Mouse (Mus musculus): Measurements from ENCODE around the gene Btbd16.
A peak's percentile ranks its signal among the peaks of the same experiment; 100 is the strongest.

Btbd16 gene

DNA sequence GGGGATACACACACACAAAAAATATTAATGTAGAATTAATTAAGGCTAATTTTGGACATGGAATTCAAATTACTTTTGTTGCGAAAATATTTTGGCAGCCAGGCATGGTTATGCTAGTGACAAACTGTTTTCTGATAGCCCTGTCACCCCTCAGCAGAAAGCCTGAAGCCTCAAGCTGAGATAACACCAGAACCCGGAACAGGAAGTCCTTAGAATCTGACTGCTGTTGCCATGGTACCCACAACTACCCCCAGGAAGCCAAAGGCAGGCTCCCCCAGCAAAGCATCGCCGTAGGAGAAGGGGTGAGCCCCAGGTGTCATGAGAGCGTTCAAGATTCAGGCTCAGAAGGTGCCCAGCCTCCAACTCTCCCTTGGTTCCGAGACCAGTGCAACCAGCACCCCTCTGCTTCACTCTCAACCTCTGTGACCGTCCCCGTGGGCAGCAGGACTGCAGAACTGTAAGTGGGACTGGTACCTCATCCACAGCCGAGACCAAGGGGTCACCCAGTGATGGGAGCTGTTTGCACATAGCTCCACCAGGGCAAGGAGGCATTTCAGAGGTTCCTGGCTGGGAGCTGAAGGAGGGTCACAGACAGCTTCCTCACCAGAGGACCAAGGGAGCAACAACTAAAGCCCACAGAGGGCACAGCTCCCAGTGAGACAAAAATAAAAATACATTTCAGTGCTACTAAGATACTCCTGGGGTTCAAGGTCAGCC is at the start of gene Btbd16:
Gene Btbd16 (plus strand): TSS at position 156 of the 717 bp plus-strand sequence.
- no peak for DNase-seq (ENCODE audit: low spot score)

DNA sequence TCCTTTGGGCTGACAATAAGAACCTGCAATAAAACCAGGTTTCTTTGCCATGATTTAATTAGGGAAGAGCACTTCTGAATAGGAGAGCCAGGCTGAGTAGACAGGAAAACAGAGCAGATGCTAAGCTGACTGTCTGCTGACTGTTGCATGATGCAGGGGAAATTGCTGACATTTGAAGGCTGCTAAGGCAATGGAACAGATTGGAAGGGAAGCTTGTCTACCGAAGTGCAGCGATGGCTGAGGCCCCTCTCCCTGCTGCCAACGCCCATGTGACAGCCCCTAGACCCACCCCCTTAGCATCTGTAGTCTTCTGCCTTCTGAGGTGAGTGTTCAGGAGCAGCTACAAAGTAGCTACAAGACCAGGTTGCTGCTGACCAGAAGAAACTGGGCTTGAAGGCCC is 47.7 kb upstream of the Btbd16 start:
- DNase-seq (ENCODE audit: low spot score): no peak

DNA sequence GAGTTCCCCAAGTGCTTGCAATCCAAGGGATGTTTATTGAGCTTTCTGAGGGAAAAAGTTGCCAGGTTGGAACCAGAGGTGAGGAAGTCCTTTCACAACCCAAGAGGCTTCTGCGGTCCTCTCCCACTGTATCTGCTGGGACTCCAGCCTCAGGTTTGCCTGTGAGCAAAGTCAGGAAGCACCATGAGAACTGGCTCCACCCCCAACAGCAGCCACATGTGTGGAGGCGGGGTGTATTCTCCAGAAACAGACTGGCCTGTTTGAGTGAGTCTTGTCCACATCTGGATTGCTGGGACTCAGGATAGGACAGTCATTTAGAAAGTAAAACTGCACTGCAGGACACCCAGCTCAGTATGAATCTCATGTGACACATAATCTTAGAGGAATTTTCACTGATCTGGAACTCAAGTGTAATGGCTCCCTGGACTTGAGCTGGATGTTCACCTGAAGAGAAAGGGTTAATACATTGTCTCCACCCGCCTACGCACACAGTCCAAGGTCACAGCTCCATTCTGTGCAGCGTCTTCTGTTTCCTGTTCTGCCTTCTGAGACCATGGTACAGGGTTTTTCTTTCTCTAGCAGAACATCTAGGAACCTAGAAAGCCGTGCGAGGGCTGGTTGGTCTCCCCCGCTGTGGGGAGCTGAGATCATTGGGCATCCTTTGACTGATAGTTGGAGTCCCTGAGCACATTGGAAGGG is 47.0 kb upstream of the Btbd16 start:
- no peak for DNase-seq (ENCODE audit: low spot score)

GRCm38 (mm10) chr7:130727560-130727959 is 46.3 kb upstream of the Btbd16 start:
- DNase-seq (ENCODE audit: low spot score): no peak

DNA sequence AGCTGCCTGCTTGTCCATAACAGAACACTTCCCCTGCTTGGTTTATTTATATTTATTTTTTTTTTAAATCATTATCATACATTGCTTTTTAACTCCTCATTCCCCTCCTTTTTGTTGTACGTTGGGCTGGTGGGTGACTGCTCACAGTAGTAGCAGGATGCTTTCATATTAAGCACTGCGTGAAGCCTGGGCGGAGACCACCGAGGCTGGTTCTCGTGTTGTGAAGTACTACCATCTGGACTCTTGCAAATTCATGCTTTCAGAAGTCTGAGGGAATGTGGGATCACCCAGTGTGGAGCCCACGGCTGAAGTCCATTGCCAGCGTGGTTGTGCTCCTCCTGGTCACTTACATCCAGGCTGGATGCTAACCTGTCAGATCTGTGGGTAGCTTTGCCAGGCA is 42.1 kb upstream of the Btbd16 start:
- DNase-seq (ENCODE audit: low spot score): no peak

- DNase-seq (ENCODE audit: low spot score): no peak
Measured at GRCm38 (mm10) chr7:130732908-130733307, 41.0 kb upstream of the Btbd16 start.

DNA sequence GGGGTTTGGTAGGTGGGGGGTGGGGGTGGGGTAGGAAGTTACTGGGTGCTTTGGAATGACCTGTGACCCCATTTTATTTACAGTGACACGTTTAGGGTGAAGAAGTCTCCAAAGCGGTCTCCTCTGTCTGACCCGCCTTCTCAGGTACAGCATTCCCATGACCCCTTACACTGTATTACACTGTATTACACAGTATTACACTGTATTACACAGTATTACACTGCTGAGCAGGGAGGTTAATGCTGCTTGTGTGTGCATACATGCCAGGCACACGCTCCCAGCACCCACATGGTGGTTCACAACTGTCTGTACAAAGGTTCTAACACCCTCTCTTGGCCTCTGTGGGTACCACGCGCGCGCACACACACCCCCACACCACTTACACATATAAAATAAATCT is 40.4 kb upstream of the Btbd16 start:
- DNase-seq (ENCODE audit: low spot score): no peak

- DNase-seq (ENCODE audit: low spot score): no peak
Measured at GRCm38 (mm10) chr7:130734195-130734787, 39.6 kb upstream of the Btbd16 start.

- no peak for DNase-seq (ENCODE audit: low spot score)
Measured at GRCm38 (mm10) chr7:130741099-130741498, 32.8 kb upstream of the Btbd16 start.

DNA sequence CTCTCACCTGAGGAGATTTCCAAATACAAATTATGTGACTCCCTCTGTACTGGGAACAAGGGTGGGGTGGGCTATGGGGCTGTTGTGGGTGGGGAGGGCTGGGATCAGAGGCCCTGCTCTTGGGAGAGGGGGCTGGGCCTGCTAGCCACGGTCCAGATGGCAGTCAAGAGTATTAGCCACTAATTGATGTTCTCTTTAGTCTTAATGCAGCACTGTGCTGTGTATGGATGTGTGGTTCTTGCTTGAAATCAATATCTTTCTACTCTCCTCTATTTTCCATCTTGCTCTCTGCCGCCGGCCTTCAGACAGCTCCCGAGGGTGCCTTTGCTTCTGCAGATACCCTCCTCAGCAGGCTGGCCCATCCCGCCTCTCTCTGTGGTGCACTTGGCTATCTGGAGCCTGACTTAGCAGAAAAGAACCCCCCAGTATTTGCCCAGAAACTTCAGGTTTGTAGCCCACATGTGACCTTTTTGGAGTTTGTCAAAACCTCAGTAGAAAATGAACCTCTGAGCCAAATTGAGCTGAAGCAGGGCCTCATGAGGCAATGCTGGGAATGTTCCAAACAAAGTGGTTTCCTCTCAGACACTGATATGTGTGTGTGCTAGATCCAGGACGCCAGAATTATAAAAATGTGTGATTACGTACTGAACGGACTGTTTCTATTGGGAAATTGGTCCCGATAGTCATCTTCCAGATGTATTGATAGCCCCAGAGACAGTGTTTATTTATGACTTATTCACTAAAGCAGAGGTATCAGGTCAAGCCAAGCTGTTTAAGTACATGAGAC is 30.4 kb upstream of the Btbd16 start:
- DNase-seq (ENCODE audit: low spot score): no peak

DNA sequence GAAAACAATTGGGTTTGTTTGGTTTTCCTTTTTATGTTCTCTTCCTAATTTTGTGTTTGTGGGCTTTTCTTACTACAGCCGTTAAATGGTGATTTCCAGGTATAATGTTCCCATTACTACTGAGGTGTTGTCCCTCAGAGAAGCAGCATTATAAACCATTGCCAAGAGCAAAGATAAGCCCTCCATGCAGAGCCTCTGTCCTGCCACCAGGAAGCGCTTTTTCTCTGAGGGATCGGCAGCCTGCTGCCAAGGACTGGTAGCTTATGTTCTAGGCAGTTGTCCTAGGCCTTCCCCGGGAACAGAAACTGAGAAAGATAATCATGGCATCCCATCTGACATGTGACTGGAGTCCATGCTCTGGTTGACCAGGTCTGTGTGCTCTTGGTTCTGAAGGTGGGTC is 24.7 kb upstream of the Btbd16 start:
- no peak for DNase-seq (ENCODE audit: low spot score)

DNA sequence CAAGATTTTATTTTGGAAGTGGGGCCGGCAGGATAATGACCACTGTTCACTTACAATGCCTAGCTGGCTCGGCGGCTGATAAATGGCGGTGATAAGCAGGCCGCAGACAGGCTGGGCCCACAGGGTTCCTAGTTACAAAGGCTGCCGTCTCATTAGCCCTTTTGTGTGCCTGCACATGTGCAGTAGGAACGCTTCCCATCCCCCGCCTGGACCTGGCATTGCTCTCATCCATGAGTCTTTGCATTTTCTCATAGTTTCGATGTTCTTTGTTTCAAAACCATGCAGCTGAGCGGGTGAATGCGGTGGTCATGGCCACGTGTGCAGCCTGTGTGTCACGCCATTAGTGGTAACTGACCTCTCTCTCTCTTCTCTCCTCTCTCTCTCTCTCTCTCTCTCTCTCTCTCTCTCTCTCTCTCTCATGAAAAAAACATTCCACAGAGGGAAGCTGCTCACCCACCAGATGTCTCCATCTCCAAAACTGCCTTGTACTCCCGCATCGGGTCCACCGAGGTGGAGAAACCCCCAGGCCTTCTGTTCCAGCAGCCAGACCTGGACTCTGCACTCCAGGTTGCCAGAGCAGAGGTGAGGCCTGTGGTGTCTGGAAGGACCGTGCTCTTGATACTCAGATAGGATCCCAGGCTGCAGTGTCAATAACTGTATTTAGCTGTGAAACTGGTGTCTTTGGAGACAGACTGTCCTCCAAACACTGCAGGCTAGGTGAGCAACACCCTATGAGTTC is 22.9 kb upstream of the Btbd16 start:
- peak; percentile 88 for DNase-seq (ENCODE audit: low spot score)

DNA sequence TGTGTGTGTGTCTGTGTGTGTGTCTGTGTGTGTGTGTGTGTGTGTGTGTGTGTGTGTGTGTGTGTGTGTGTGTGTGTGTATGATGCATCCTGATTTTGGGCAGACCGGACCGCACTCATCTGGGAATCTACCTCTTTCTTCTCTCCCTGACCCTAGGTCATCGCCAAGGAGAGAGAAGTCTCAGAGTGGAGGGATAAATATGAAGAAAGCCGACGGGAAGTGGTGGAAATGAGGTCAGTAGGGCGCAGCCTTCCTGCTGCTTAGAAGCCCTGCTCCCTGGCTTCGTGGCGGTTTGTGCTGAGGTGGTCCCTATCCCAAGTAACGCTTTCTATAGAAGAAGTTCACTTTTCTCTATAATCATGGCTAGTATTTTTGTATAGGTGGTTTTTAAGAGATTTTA is 22.2 kb upstream of the Btbd16 start:
- DNase-seq (ENCODE audit: low spot score): peak; percentile 63

DNA sequence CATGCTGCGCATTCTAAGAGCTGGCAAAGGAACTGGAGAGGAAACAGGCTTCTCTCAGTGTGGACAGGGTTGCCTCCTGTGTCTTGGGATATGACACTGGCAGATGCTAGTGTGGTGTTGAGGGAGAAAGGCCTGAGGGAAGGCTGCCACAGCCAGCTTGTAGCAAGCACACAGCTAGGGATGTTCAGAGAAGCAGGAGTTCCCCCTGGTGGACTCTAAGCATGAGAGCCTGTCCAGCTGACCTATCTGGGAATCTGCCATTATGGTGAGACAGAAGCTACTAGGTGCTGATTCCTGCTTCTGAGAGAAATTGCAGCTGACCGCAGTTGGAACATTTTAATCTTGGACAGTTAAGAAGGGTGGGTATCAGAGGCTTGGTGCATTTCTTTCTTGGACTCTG is 19.1 kb upstream of the Btbd16 start:
- DNase-seq (ENCODE audit: low spot score): peak; percentile 29

- no peak for DNase-seq (ENCODE audit: low spot score)
Measured at GRCm38 (mm10) chr7:130756343-130756835, 17.5 kb upstream of the Btbd16 start.

DNA sequence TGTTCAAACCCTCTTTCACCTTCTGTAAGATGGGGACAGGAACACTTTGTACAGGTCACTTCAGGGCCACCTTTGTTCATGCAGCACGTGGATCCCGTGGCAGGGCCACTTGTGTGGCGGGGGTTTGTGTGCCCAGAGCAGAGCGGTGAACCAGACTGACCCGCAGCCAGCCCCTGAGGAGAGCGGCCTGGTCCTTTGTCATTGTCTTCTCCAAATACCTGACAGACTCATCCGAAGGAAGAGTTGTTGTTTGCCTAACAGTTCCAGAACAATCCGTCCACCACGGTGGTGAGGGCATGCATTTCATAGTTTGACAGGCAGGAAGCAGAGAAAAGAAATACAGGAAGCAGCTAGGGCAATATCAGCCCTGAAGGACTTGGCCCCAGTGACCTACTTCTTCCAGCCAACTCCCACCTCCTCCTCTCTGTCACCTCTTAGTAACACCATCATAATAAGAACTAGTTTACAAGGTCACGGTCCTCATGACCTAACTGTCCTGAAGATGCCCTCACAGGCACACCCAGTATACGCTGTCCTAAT is 16.5 kb upstream of the Btbd16 start:
- DNase-seq (ENCODE audit: low spot score): no peak

DNA sequence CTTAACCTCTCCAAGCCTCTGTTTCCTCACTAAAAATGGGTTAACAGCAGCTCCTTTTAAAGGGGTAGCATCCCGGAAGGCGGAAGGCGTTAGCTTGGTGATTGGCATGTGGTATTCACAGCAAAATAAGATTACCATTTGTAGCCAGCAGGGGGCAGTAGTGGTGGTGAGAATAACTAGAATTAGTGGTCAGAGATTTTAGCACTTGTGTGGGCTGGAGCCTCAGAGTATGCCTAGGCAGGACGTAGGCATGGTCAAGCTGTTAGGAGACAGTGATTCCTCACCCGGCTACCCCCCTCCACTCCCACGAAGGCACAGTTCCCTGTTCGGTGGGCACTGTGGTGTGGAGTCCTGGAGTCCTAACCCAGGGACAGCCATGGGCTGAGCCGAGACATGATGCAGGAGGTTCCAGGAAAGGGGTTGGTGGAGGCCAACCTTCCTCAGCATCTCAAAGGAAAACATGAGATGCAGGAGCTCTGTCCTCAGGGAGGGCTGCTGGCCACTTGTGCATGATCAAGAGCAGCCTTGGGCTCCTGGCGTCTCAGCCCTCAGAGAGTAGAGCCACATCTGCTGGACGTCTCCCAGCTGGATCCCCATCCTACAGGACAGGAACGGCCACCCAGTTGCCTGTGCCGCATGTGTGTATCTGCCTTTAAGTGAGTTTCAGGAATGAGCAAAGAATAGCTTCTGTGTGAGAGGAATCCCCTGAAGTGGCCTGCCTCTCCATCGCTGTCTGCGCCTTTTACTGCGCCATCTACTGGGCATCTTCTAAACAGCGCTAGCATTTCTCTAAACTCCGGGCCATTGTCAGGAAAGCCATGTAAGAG is 11.6 kb upstream of the Btbd16 start:
- DNase-seq (ENCODE audit: low spot score): peak; percentile 92

DNA sequence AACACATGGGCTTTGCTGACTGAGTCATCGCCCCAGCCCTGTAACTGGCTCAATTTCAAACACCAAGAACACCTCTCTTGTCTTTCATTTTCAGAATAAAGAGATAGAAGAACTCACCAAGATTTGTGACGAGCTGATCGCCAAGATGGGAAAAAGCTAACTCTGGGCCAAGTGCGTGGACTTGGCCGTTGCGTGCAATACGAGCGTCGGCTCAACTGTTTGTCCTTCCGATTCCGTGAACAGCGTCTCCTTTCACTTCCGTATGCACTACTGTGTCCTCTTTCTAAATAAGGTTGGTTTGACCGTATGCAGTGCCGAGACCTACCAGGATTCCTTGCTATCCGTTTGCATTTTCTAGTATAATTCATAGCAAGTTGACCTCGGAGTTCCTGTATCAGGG is 9.7 kb upstream of the Btbd16 start:
- no peak for DNase-seq (ENCODE audit: low spot score)

- no peak for DNase-seq (ENCODE audit: low spot score)
Measured at GRCm38 (mm10) chr7:130766411-130767170, 7.3 kb upstream of the Btbd16 start.

GRCm38 (mm10) chr7:130768151-130768550 is 5.7 kb upstream of the Btbd16 start:
- no peak for DNase-seq (ENCODE audit: low spot score)

Measured in embryo, embryonic 10 days (tissue).